Mouse (Mus musculus) CD4-positive, CD25-positive, alpha-beta regulatory T cell, adult 4 months (primary cell): ENCODE results near the gene Gm10772. TPM values are rescaled to one million over a fixed set of nuclear protein-coding genes. Genes with fewer than 3 reads are reported as not detected.
"Not testable (repeated sequence)": the region's sequence is repeated elsewhere in the genome, so short reads cannot be mapped to it uniquely, and the experiment has no call there.

Experiments used
- ATAC-seq: one replicate; pipeline ENCODE4 v1.8.0; 2017
- polyA plus RNA-seq, 2 experiments: library from polyadenylated mRNA; unstranded; fragments of 100-300 nt; shearing (Covaris generic); gene quantifications; one replicate each; pipeline ENCODE4 v1.2.1; 2017

Gm10772 gene
- not detected for polyA plus RNA-seq

DNA sequence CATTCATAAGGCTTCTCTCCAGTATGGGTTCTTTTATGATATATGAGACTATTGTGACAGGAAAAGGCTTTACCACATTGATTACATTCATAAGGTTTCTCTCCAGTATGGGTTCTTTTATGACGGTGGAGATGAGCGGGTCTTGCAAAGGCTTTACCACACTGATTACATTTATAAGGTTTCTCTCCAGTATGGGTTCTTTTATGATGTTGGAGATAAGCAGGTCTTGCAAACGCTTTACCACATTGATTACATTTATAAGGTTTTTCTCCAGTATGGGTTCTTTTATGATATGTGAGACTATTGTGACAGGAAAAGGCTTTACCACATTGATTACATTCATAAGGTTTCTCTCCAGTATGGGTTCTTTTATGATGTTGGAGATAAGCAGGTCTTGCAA lies at the start of gene Gm10772:
TSS of gene Gm10772 (minus strand) at position 101 of the 400 bp plus-strand sequence.
- not testable (repeated sequence) for ATAC-seq

DNA sequence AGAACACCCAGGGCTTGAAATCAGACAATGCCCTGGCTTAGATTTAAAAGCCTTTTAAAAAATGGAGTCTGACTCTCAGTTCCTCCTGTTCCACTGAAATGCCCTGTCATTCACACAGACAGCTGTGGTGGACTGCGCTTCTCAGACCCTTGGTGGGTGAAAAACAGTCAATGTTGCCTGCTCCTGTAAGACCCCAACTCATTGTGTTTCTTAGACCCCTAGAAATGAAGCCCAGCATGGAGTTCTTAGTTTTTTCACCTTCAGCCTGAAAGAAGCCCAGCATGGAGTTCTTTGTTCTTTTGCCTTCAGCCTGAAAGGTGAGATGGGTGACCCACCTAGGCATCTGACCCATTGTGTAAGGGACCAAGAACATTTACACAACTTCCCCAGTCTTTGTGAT lies 36.5 kb upstream of the Gm10772 start:
- not testable (repeated sequence) for ATAC-seq

DNA sequence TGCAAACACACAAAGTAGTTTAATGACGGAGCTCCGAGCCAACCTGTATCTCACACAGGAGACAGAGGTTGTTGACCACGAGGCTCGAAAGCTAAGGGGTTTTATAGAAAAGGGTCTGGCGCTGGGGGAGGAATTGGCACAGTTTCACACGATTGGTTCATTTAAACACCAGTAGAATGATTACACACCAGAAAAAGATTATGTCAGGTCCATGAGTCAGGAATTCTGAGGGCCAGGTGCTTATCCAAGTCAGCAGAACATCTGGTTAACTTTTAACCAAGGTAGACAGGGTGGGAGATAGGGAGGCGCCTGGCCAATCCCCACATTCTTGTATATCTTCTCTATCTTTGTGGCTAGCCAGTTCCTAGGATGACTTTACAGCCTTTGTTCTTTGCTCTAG lies 35.8 kb upstream of the Gm10772 start:
- not testable (repeated sequence) for ATAC-seq

DNA sequence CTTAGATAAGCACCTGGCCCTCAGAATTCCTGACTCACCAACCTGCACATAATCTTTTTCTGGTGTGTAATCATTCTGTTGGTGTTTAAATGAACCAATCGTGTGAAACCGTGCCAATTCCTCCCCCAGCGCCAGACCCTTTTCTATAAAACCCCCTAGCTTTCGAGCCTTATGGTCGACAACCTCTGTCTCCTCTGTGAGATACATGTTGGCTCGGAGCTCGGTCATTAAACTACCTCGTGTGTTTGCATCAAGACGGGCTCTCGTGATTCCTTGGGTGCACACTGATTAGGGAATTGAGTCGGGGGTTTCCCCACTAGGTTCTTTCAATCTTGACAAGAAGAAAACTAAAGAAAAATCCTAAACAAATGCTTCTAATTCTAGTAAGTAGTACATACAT lies 13.0 kb downstream of the Gm10772 start:
- no peak for ATAC-seq

DNA sequence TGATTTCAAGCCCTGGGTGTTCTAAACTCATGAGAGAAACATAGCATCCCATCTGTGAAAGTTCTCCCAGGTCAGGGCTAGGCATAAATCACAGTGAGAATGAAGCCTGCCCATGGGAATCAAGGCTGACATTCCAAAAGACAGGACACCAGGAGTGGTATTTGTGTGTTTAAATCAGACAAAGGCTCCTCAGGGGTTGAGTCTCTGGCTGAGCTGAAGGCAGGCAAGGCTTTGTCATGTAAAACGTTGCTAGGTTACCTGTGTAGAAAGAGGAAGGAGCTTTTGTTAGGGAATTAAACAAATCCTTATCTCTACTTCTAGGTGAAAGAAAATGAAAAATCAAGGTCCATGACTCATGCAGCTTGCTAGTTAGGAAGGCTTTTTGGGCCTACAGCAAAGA lies 13.6 kb downstream of the Gm10772 start:
- ATAC-seq = not testable (repeated sequence)

DNA sequence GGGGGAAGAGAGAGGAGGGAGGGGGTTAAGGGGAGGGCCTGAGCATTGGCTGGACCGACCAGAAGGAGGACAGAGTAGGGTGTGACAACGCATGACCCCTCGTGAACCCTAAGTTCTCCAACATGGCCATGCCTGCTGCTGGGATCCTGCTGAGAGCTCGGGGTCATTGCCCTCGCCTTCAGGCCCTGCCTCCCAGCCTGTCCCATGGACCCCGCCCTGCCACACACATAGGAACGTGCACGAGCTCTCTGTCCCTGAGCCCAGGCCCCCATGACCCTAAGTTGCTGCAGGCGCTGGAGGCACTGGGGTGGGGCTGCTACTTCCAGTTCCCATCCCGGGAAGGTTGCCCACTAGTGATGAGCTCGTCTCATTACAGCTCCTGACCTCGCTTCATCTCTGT lies 48.2 kb downstream of the Gm10772 start:
- not testable (repeated sequence) for ATAC-seq

Other genes with a start within 250 kb of the Gm10772 start
- gene Gm10324, start 108.0 kb downstream of the Gm10772 start, polyA plus RNA-seq = not detected
- gene 2410141K09Rik, start 213.5 kb upstream of the Gm10772 start, polyA plus RNA-seq = not detected